Mouse (Mus musculus) CH12.LX (cell line): ENCODE measurements at regions not wholly inside any gene's neighbourhood (a gene's known extent, or its start where the extent isn't known, plus 50 kb on each side); places are given as distances from the start of the nearest gene placed in this dataset.

Experiments used
- BHLHE40 ChIP-seq: IDR thresholded peaks from 2 replicates; pipeline ENCODE4 v1.6.1; 2011; ENCODE audit warnings: mild to moderate bottlenecking, low read depth, low read length, improper control_type of control experiment
- CHD2 ChIP-seq: IDR thresholded peaks from 2 replicates; pipeline ENCODE4 v1.6.1; 2011; ENCODE audit warnings: low read length, improper control_type of control experiment
- CTCF ChIP-seq, 2 experiments: IDR thresholded peaks in 1 of 2; conservative IDR thresholded peaks in 1 of 2; 2 replicates each; pipeline ENCODE4 v1.5.1; 2011 to 2012; ENCODE audit warnings: low read depth in 2 of 2, low read length in 2 of 2, improper control_type of control experiment in 1 of 2, inconsistent platforms in 1 of 2, mild to moderate bottlenecking in 1 of 2, moderate library complexity in 1 of 2
- EP300 ChIP-seq: IDR thresholded peaks from 2 replicates; pipeline ENCODE4 v1.6.1; 2011; ENCODE audit warnings: low read length, improper control_type of control experiment
- KAT2A ChIP-seq: IDR thresholded peaks from 2 replicates; pipeline ENCODE4 v1.6.1; 2012; ENCODE audit warnings: low read length, improper control_type of control experiment, inconsistent platforms; ENCODE audit not compliant: insufficient replicate concordance
- MAFK ChIP-seq: IDR thresholded peaks from 2 replicates; pipeline ENCODE4 v1.6.1; 2011; ENCODE audit warnings: low read length, improper control_type of control experiment; ENCODE audit not compliant: insufficient replicate concordance
- MAX ChIP-seq: IDR thresholded peaks from 2 replicates; pipeline ENCODE4 v1.6.1; 2011; ENCODE audit warnings: low read length, improper control_type of control experiment
- MXI1 ChIP-seq: IDR thresholded peaks from 2 replicates; pipeline ENCODE4 v1.6.1; 2011; ENCODE audit warnings: mild to moderate bottlenecking, low read depth, low read length, improper control_type of control experiment
- NRF1 ChIP-seq: IDR thresholded peaks from 2 replicates; pipeline ENCODE4 v1.6.1; 2014; ENCODE audit warnings: low read depth, mild to moderate bottlenecking, inconsistent platforms, low read length, improper control_type of control experiment, moderate library complexity
- PAX5 ChIP-seq: IDR thresholded peaks from 2 replicates; pipeline ENCODE4 v1.6.1; 2012; ENCODE audit warnings: low read length, inconsistent platforms, mixed read lengths
- POLR2A ChIP-seq: IDR thresholded peaks from 2 replicates; pipeline ENCODE4 v1.6.1; 2011; ENCODE audit warnings: low read depth, mild to moderate bottlenecking, improper control_type of control experiment, low read length
- SMC3 ChIP-seq: IDR thresholded peaks from 2 replicates; pipeline ENCODE4 v1.6.1; 2011; ENCODE audit warnings: low read depth, low read length, improper control_type of control experiment
- USF1 ChIP-seq: IDR thresholded peaks from 2 replicates; pipeline ENCODE4 v1.6.1; 2014; ENCODE audit warnings: low read depth, mild to moderate bottlenecking, inconsistent platforms, low read length, improper control_type of control experiment
- ZMIZ1 ChIP-seq: IDR thresholded peaks from 2 replicates; pipeline ENCODE4 v1.6.1; 2012; ENCODE audit warnings: low read depth, mild to moderate bottlenecking, inconsistent platforms, low read length, improper control_type of control experiment

- no peak for TF ChIP-seq KAT2A
- TF ChIP-seq MAFK: no peak
- no peak for TF ChIP-seq MAX
- TF ChIP-seq BHLHE40: no peak
- no peak for TF ChIP-seq CTCF (conservative IDR thresholded peaks at IDR 0.05 in 1 of 2, IDR thresholded peaks at IDR 0.05 in 1 of 2; ENCODE audit: low read depth in 2 of 2, low read length in 2 of 2)
- TF ChIP-seq ZMIZ1: no peak
- TF ChIP-seq CHD2: no peak
- no peak for TF ChIP-seq MXI1
- no peak for TF ChIP-seq NRF1
- no peak for TF ChIP-seq USF1
- no peak for TF ChIP-seq SMC3
- TF ChIP-seq PAX5: no peak
- no peak for TF ChIP-seq EP300
- TF ChIP-seq POLR2A: no peak
Observed at GRCm38 (mm10) chr4:4397410-4397809, 320.1 kb upstream of the Sdr16c6 start.
